Mouse (Mus musculus) midbrain, embryonic 15.5 days (tissue): Measurements from ENCODE around the gene Ino80. TPM values are rescaled to one million over a fixed set of nuclear protein-coding genes. Genes with fewer than 3 reads are reported as not detected.

Experiments
- ATAC-seq: fragments of 200-750 bp; cut with Nextera tagmentation; replicated peaks from 2 replicates; pipeline ENCODE4 v1.8.0; 2017; ENCODE audit warnings: moderate TSS enrichment
- H3K27ac ChIP-seq: fragments of 300-500 bp; sonication (generic); 2 replicates; pipeline ENCODE4 v1.5.1; 2015; ENCODE audit warnings: mild to moderate bottlenecking, inconsistent platforms
- H3K27me3 ChIP-seq: fragments of 300-500 bp; sonication (generic); replicated peaks from 2 replicates; pipeline ENCODE4 v1.6.1; 2015; ENCODE audit warnings: inconsistent platforms
- H3K36me3 ChIP-seq: fragments of 300-500 bp; sonication (generic); replicated peaks from 2 replicates; pipeline ENCODE4 v1.6.1; 2015; ENCODE audit warnings: inconsistent platforms
- H3K4me1 ChIP-seq: fragments of 300-500 bp; sonication (generic); 2 replicates; pipeline ENCODE4 v1.6.1; 2015; ENCODE audit warnings: inconsistent platforms
- H3K4me2 ChIP-seq: fragments of 300-500 bp; sonication (generic); 2 replicates; pipeline ENCODE4 v1.6.1; 2015; ENCODE audit warnings: inconsistent platforms, mild to moderate bottlenecking, moderate library complexity
- H3K4me3 ChIP-seq: fragments of 300-500 bp; sonication (generic); 2 replicates; pipeline ENCODE4 v1.5.1; 2015; ENCODE audit warnings: mild to moderate bottlenecking, inconsistent platforms
- H3K9ac ChIP-seq: fragments of 300-500 bp; sonication (generic); 2 replicates; pipeline ENCODE4 v1.6.1; 2015; ENCODE audit warnings: mild to moderate bottlenecking, inconsistent platforms
- H3K9me3 ChIP-seq: fragments of 300-500 bp; sonication (generic); 2 replicates; pipeline ENCODE4 v1.6.1; 2016; ENCODE audit warnings: inconsistent platforms
- WGBS: fragments of 180-500 bp; shearing (Covaris S2); methylation state at CpG from one replicate; pipeline ENCODE4 v1.1.7; 2015; ENCODE audit warnings: mixed read lengths; 5-methylcytosine and 5-hydroxymethylcytosine counted together
- polyA plus RNA-seq: library from polyadenylated mRNA; unstranded; fragments of >200 nt; fragmentation: Nextera tagmentation; extraction: Ambion mirVana; gene quantifications from 2 replicates; pipeline ENCODE4 v1.2.1, GENCODE M21; 2015

Gene Ino80
- polyA plus RNA-seq, 1 experiment from 2014 or later: 3.3 TPM

DNA sequence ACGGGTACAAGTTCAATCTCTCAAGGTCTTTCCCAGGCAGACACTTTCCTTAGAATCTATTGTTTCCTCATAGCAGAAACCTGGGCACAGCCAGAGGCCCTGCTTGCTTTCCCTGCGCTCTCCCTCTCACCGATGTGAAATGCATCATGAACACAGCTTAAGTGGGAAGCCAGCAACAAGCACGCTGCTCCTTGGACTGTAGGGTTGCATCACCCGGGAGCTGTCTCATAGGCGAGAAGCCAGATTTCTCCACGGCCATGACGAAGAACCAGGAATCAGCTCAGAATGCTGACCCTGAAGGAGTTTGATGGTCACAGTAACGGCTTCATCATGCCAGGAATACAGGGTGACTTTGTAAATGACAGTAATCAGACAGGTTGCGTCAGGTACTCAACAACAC, 107.4 kb downstream of the Ino80 start:
- 97% methylated on average over 10 of the region's 10 CpGs for WGBS
- Histone ChIP-seq H3K9me3 (no peaks in the 10 kb centered on the region), H3K36me3 (peaks cover 33% of the 10 kb centered on the region), H3K9ac (no peak overlapping the region), H3K4me3 (no peak overlapping the region), H3K4me2 (no peak overlapping the region), H3K4me1 (no peaks in the 10 kb centered on the region), H3K27ac (no peak overlapping the region), H3K27me3 (no peaks in the 10 kb centered on the region)
- ATAC-seq: no peak

DNA sequence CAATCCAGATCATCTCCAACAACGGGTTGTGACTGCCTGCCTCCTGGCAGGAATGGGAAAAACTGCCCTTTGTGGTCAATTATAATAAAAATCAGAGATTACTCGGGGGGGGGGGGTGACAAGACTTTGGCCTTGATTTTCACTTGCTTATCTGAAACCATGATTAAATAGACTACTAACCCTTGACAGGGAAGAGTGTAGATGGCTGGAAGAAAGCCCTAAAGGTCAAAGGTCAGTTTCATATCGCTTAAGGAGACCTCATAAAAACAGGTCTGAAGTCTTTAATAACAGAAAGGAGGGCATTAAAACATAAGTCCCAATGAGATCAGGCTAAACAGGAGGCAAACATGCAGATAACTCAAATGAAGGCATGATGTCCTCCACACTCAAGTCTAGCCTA, 110.1 kb downstream of the Ino80 start:
- Histone ChIP-seq H3K4me3 (no peak overlapping the region), H3K4me2 (no peak overlapping the region), H3K9me3 (no peaks in the 10 kb centered on the region), H3K9ac (no peak overlapping the region), H3K27me3 (no peaks in the 10 kb centered on the region), H3K36me3 (peaks cover 14% of the 10 kb centered on the region), H3K27ac (no peak overlapping the region), H3K4me1 (no peaks in the 10 kb centered on the region)
- no peak for ATAC-seq
- 72% methylated on average over 3 of the region's 3 CpGs for WGBS

DNA sequence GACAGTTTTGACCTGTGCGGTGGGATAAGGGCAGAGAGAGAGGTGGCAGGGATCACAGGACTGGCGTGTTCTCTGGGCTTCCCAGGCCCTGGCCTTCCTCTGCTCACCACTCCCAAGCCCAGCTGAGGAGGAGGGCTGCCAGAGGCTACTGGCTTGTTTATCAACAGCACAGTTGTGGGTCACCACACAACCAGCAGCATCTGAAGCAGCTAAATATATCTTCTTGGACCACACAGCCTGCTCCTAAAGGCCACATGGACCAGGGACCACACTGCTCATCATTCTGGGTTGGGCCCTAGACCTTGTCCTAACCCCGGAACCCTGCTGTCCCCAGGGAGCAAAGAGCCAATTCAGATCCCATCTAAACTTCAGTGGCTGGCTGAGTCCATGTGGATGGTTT, 112.5 kb downstream of the Ino80 start:
- H3K4me1 ChIP-seq: no peaks in the 10 kb centered on the region
- no peaks in the 10 kb centered on the region for H3K27me3 ChIP-seq
- H3K4me3 ChIP-seq: no peak overlapping the region
- H3K4me2 ChIP-seq: no peak overlapping the region
- H3K9me3 ChIP-seq: peaks cover 6% of the 10 kb centered on the region; the same call in 1 of the 2 replicates
- no peak for ATAC-seq
- 88% methylated on average over 3 of the region's 3 CpGs for WGBS
- peaks cover 3% of the 10 kb centered on the region; the same call in 1 of the 2 replicates for H3K36me3 ChIP-seq
- H3K9ac ChIP-seq: no peak overlapping the region
- no peak overlapping the region for H3K27ac ChIP-seq

GRCm38 (mm10) chr2:119359721-119360291, 117.7 kb downstream of the Ino80 start:
- H3K36me3 ChIP-seq: no peaks in the 10 kb centered on the region
- H3K4me2 ChIP-seq: no peak overlapping the region
- no peaks in the 10 kb centered on the region for H3K27me3 ChIP-seq
- H3K9me3 ChIP-seq: peaks cover 6% of the 10 kb centered on the region; the same call in 1 of the 2 replicates
- no peak overlapping the region for H3K27ac ChIP-seq
- ATAC-seq: no peak
- WGBS: 89% methylated on average over 2 of the region's 2 CpGs
- no peak overlapping the region for H3K9ac ChIP-seq
- no peaks in the 10 kb centered on the region for H3K4me1 ChIP-seq
- H3K4me3 ChIP-seq: no peak overlapping the region

DNA sequence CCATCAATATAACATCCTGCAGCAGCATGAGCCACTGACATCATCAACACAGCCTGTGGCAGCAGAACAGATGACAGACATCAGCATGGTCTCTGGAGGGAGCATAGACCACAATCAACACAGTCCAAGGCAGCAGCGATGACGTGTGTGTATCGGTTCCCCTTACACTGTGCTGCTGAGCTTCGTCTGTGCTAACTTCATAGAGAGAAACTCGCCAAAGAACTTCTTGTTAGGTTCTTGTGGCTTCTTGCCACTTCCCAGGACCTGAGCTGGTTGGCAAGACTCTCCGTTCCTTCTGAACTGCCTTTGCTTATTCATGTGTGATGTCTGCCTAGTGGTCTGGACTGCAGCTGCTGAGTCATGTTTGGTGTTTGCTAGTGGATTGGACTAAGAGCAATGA, 119.2 kb downstream of the Ino80 start:
- H3K9ac ChIP-seq: no peak overlapping the region
- peaks cover 6% of the 10 kb centered on the region; the same call in 1 of the 2 replicates for H3K9me3 ChIP-seq
- H3K36me3 ChIP-seq: no peaks in the 10 kb centered on the region
- WGBS: 84% methylated on average over 6 of the region's 6 CpGs
- no peaks in the 10 kb centered on the region for H3K27me3 ChIP-seq
- no peaks in the 10 kb centered on the region for H3K4me1 ChIP-seq
- H3K4me3 ChIP-seq: no peak overlapping the region
- H3K4me2 ChIP-seq: no peak overlapping the region
- no peak for ATAC-seq
- no peak overlapping the region for H3K27ac ChIP-seq

- 94% methylated on average over 5 of the region's 5 CpGs for WGBS
- no peak for ATAC-seq
These were observed 120.7 kb downstream of the Ino80 start for GRCm38 (mm10) chr2:119356805-119357204.

GRCm38 (mm10) chr2:119356310-119356709, 121.2 kb downstream of the Ino80 start:
- Histone ChIP-seq H3K36me3 (no peaks in the 10 kb centered on the region), H3K27ac (no peak overlapping the region), H3K27me3 (no peaks in the 10 kb centered on the region; the same call in 1 of the 2 replicates), H3K4me3 (no peak overlapping the region), H3K4me1 (peaks cover 5% of the 10 kb centered on the region; the same call in 1 of the 2 replicates), H3K9me3 (no peaks in the 10 kb centered on the region; the same call in 1 of the 2 replicates), H3K4me2 (no peak overlapping the region), H3K9ac (no peak overlapping the region)
- no peak for ATAC-seq

More at GRCm38 (mm10) chr2:119356805-119357204, 120.7 kb downstream of the Ino80 start:
- Histone ChIP-seq H3K9ac (no peak overlapping the region), H3K4me2 (no peak overlapping the region), H3K27me3 (no peaks in the 10 kb centered on the region; the same call in 1 of the 2 replicates), H3K36me3 (no peaks in the 10 kb centered on the region), H3K9me3 (peaks cover 5% of the 10 kb centered on the region; the same call in 1 of the 2 replicates), H3K4me1 (no peaks in the 10 kb centered on the region), H3K4me3 (no peak overlapping the region), H3K27ac (no peak overlapping the region)

GRCm38 (mm10) chr2:119355651-119356050, 121.8 kb downstream of the Ino80 start:
- 21% methylated on average over 7 of the region's 7 CpGs for WGBS
- no peaks in the 10 kb centered on the region for H3K9me3 ChIP-seq
- no peak for ATAC-seq
- H3K4me2 ChIP-seq: no peak overlapping the region
- H3K27ac ChIP-seq: no peak overlapping the region
- H3K4me3 ChIP-seq: no peak overlapping the region
- H3K27me3 ChIP-seq: no peaks in the 10 kb centered on the region; the same call in 1 of the 2 replicates
- no peak overlapping the region for H3K9ac ChIP-seq
- peaks cover 6% of the 10 kb centered on the region for H3K4me1 ChIP-seq
- H3K36me3 ChIP-seq: no peaks in the 10 kb centered on the region

GRCm38 (mm10) chr2:119355089-119355488, 122.4 kb downstream of the Ino80 start:
- Histone ChIP-seq H3K27me3 (peaks cover 3% of the 10 kb centered on the region), H3K27ac (no peak overlapping the region), H3K9me3 (no peaks in the 10 kb centered on the region), H3K36me3 (no peaks in the 10 kb centered on the region), H3K4me2 (no peak overlapping the region), H3K4me1 (peaks cover 12% of the 10 kb centered on the region), H3K9ac (no peak overlapping the region), H3K4me3 (no peak overlapping the region)
- ATAC-seq: no peak
- WGBS: 86% methylated on average over 3 of the region's 3 CpGs

DNA sequence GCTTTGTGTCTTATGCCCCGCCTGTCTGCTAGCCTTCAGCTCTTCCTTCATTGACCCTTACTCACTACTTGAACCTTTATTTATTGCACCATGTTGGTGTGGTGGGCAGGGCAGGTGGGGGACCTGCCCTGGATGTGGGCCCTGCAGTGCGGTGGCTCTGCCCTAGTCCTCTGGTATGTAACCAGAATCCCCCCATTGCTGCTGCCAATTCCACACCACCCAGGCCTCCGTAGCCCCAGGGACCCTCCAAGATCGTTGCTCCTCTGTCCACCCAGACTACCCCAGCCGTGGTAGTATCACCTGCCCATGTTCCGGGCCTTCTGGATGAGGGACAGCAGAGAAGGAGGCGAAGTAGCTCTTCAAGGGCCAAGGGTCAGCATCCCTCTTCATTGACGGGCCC, 123.8 kb downstream of the Ino80 start:
- peaks cover 6% of the 10 kb centered on the region for H3K27me3 ChIP-seq
- peaks cover 13% of the 10 kb centered on the region for H3K4me1 ChIP-seq

DNA sequence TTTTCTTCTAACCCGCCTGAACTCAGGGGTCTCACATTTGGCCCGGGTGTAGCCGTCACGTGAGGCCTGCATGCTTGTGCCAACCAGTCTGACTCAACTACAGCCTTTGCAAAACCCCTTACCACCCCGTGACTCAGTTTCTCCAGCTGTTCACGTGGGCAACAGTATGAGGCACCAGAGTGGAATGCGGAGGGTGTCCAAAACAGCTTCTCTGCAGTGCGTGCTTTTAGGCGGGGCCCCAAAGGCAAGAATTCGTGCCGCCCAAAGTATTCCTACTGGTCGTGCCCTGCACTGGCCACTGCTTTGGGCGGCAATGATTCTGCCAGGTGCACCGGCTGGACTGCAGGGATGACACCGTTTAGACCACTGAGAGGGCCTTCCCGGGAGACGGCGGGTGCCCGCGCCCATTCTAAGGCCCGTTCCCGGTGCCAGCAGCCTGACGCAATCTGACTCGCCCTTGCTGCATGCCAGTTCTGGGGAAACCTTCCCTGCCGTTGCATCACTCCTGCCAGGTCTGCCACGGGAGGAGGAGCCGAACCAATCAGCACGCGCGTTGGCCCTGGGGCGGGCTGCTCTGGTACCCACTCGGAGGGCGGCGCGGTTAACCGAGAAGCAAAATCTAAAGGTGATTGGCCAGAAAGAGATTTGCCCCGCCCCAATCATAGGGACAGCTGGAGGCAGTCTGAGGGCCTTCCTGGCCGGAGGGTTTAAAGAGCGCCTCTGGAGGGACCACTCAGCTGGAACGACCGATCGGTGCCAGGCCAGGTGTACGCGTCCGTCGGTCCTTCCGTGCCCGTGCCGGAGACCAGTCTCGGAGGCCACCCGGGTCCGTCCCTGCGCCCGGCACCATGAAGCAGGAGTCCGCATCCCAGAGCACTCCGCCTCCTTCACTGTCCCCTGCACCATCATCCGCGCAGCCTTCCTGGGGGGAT, 126.7 kb downstream of the Ino80 start, which contains the start of gene Chac1:
Gene Chac1 (plus strand): TSS at position 675 of the 932 bp plus-strand sequence.
- peak within 1 kb of the TSS; percentile 71 for H3K4me3 ChIP-seq
- H3K9me3 ChIP-seq: no peaks in the 10 kb centered on the region
- H3K4me2 ChIP-seq: peak within 1 kb of the TSS; percentile 91
- peak; percentile 99 for ATAC-seq
- no peak within 1 kb of the TSS for H3K27ac ChIP-seq
- H3K4me1 ChIP-seq: peaks cover 13% of the 10 kb centered on the region
- 5% methylated on average over 58 of the region's 58 CpGs for WGBS
- H3K27me3 ChIP-seq: peaks cover 6% of the 10 kb centered on the region
- H3K9ac ChIP-seq: peak within 1 kb of the TSS; percentile 61
- H3K36me3 ChIP-seq: no peaks in the 10 kb centered on the region

More for the DNA sequence above, 123.8 kb downstream of the Ino80 start:
- no peak overlapping the region for H3K27ac ChIP-seq
- H3K9ac ChIP-seq: no peak overlapping the region
- ATAC-seq: no peak
- no peaks in the 10 kb centered on the region for H3K36me3 ChIP-seq
- WGBS: 90% methylated on average over 8 of the region's 8 CpGs
- H3K4me2 ChIP-seq: no peak overlapping the region
- no peak overlapping the region for H3K4me3 ChIP-seq
- no peaks in the 10 kb centered on the region for H3K9me3 ChIP-seq

DNA sequence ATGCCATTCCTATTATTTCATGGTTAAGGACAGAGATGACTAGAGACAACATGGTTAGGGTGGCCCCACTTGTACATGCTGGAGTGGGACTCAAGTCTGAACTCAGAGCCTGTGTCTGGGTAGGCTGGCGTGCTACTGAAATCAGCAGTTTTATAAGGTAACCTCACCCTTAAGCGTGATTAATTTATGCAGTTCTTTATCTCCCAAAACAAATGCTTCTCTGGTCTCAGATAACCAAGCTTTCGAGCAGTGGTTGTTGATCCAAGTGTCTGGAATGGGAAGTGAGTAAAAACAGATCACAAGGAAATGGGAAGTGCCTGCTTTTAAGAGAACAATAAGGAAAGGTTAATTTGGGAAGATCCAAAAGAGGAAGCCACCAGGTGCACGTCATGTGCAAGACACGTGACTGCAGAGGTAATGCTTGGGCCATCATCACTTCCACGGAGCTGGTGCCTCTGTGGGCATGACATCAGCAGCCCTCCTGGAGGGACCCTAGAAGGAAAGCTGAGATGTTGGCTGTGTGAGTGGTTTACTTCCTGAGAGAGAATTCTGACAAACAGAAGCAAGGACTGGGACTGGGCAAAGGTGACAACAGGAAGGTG, 132.8 kb downstream of the Ino80 start:
- Histone ChIP-seq H3K27me3 (no peaks in the 10 kb centered on the region), H3K9me3 (no peaks in the 10 kb centered on the region), H3K4me1 (no peaks in the 10 kb centered on the region), H3K4me2 (no peak overlapping the region), H3K27ac (no peak overlapping the region), H3K4me3 (no peak overlapping the region), H3K9ac (no peak overlapping the region), H3K36me3 (no peaks in the 10 kb centered on the region)
- no peak for ATAC-seq
- 60% methylated on average over 6 of the region's 6 CpGs for WGBS
